Mouse (Mus musculus) neural tube, embryonic 15.5 days (tissue): ENCODE measurements around the gene Rpe. TPM values are rescaled to one million over a fixed set of nuclear protein-coding genes. Genes with fewer than 3 reads are reported as not detected.
A peak's percentile ranks its signal among the peaks of the same experiment; 100 is the strongest.
"Not testable (repeated sequence)": the region's sequence is repeated elsewhere in the genome, so short reads cannot be mapped to it uniquely, and the experiment has no call there.

Source experiments
- ATAC-seq: fragments of 200-750 bp; cut with Nextera tagmentation; 2 replicates; pipeline ENCODE4 v1.8.0; 2017; ENCODE audit warnings: mild to moderate bottlenecking, moderate TSS enrichment, moderate library complexity; ENCODE audit not compliant: low FRiP score
- H3K27ac ChIP-seq: fragments of 300-500 bp; sonication (generic); replicated peaks from 2 replicates; pipeline ENCODE4 v1.5.1; 2015; ENCODE audit warnings: mild to moderate bottlenecking, inconsistent platforms
- H3K27me3 ChIP-seq: fragments of 300-500 bp; sonication (generic); replicated peaks from 2 replicates; pipeline ENCODE4 v1.6.1; 2015; ENCODE audit warnings: inconsistent platforms
- H3K36me3 ChIP-seq: fragments of 300-500 bp; sonication (generic); 2 replicates; pipeline ENCODE4 v1.6.1; 2015; ENCODE audit warnings: inconsistent platforms
- H3K4me1 ChIP-seq: fragments of 300-500 bp; sonication (generic); 2 replicates; pipeline ENCODE4 v1.6.1; 2015; ENCODE audit warnings: inconsistent platforms
- H3K4me2 ChIP-seq: fragments of 300-500 bp; sonication (generic); 2 replicates; pipeline ENCODE4 v1.6.1; 2015; ENCODE audit warnings: inconsistent platforms, mild to moderate bottlenecking, moderate library complexity
- H3K4me3 ChIP-seq: fragments of 300-500 bp; sonication (generic); replicated peaks from 2 replicates; pipeline ENCODE4 v1.5.1; 2015; ENCODE audit warnings: mild to moderate bottlenecking, inconsistent platforms
- H3K9ac ChIP-seq: fragments of 300-500 bp; sonication (generic); replicated peaks from 2 replicates; pipeline ENCODE4 v1.6.1; 2015; ENCODE audit warnings: mild to moderate bottlenecking, inconsistent platforms
- H3K9me3 ChIP-seq: fragments of 300-500 bp; sonication (generic); replicated peaks from 2 replicates; pipeline ENCODE4 v1.6.1; 2016; ENCODE audit warnings: inconsistent platforms
- WGBS: fragments of 180-500 bp; shearing (Covaris S2); methylation state at CpG from one replicate; pipeline ENCODE4 v1.1.7; 2015; ENCODE audit warnings: mixed read lengths; 5-methylcytosine and 5-hydroxymethylcytosine counted together
- polyA plus RNA-seq: library from polyadenylated mRNA; unstranded; fragments of >200 nt; fragmentation: Nextera tagmentation; extraction: Ambion mirVana; gene quantifications from 2 replicates; pipeline ENCODE4 v1.2.1, GENCODE M21; 2015

The Rpe gene
- polyA plus RNA-seq, 1 experiment from 2014 or later = 37.7 TPM

DNA sequence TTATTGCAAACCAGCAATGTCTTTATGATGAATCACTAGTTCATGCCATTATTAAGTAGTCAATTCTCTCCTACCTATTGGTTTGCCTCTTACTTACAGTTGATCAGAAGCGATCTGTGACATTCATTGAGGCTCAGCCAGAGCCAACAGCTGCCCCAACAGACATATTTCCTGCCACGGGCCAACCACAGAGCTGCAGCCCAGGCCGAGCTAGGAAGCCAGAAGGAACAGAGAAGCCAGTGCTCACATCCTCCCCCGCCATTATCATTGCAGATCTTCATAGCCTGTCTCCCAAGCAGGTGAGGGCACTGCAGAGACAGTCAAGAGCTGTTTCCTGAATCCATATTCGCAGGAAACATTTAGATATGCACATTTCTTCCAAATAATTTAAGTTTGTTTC lies 6.4 kb upstream of the Rpe start:
- Histone ChIP-seq H3K9me3 (no peaks in the 10 kb centered on the region), H3K36me3 (no peaks in the 10 kb centered on the region), H3K27me3 (no peaks in the 10 kb centered on the region), H3K4me1 (no peaks in the 10 kb centered on the region), H3K4me3 (no peak overlapping the region), H3K9ac (no peak overlapping the region), H3K27ac (no peak overlapping the region), H3K4me2 (no peak overlapping the region)
- ATAC-seq = no peak
- WGBS = 84% methylated on average over 5 of the region's 5 CpGs

DNA sequence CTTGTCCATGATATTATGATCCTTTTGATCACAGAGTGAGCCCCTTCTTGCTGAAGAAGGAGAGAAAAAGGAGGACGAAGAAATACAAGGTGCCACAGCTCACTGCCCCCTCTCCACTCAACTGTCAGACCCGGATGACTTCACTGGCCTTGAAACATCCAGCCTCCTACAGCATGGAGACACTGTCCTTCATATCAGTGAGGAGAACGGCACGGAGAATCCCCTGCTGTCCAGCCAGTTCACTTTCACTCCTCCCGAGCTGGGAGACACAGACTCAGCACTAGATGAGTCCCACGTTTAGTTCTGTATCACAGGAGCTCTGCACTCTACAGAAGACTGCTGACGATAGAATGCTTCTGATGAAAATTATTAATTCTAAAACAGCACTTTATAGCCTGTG lies 5.3 kb upstream of the Rpe start:
- no peaks in the 10 kb centered on the region for H3K36me3 ChIP-seq
- H3K9ac ChIP-seq = no peak overlapping the region
- H3K4me3 ChIP-seq = no peak overlapping the region
- H3K9me3 ChIP-seq = no peaks in the 10 kb centered on the region
- H3K4me1 ChIP-seq = peaks cover 3% of the 10 kb centered on the region; the same call in 1 of the 2 replicates
- H3K27ac ChIP-seq = no peak overlapping the region
- ATAC-seq = no peak
- WGBS = 76% methylated on average over 7 of the region's 7 CpGs
- H3K27me3 ChIP-seq = no peaks in the 10 kb centered on the region
- no peak overlapping the region for H3K4me2 ChIP-seq

DNA sequence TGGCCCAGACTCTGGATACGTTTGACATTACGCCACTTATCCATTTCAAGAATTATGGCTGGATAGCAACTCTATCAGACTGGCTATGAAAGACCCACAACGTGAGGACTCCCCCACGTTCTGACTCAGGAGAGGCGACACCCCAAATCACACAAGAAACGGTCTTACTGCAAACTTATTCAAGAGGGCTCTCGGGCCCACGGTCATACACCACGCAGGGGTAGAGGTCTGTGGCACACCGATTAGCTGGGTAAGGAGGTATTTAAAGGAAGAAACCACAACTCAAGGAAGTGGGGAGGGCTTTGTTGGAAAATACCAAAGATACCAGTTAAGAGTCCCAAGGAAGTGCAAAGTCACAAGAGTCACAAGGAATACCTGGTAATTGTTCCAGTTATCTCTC lies 1.0 kb upstream of the Rpe start:
- not testable (repeated sequence) for H3K36me3 ChIP-seq, H3K4me3 ChIP-seq, ATAC-seq, H3K27ac ChIP-seq, H3K9ac ChIP-seq, H3K9me3 ChIP-seq, H3K4me2 ChIP-seq, H3K27me3 ChIP-seq
- peaks cover 33% of the 10 kb centered on the region for H3K4me1 ChIP-seq
- 82% methylated on average over 10 of the region's 10 CpGs for WGBS

DNA sequence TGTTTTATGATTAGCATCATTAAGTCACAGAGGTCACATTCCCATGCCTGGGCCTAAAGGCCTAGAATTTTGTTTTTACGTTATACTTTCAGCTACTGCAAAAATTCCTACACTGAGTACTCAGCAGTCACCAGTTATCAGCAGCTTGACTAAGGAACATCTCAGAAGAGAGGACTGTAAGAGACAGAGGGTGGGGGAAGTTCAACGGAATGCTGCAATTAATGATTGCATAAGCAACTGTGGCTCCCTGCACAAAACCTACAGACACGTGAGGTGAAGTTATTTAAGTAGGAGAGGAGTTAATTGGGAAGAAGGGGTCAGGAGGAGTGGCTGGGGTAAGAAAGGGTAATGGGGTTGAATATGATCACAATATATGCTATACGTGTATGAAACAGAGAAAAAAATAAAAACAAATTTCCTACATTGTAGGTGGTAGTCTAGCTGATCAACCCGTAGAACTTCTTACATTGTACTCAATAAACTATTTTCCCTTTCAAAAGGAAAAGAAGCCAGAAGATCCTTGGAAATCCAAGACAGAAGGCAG lies 410 bp upstream of the Rpe start:
- Histone ChIP-seq H3K4me3 (peak overlapping the region; percentile 94), H3K4me2 (peak overlapping the region; percentile 69), H3K27me3 (no peaks in the 10 kb centered on the region), H3K9ac (no peak overlapping the region), H3K4me1 (peaks cover 34% of the 10 kb centered on the region), H3K27ac (peak overlapping the region; percentile 87), H3K36me3 (no peaks in the 10 kb centered on the region), H3K9me3 (no peaks in the 10 kb centered on the region)
- ATAC-seq = peak; percentile 46
- WGBS = 46% methylated on average over 5 of the region's 5 CpGs

DNA sequence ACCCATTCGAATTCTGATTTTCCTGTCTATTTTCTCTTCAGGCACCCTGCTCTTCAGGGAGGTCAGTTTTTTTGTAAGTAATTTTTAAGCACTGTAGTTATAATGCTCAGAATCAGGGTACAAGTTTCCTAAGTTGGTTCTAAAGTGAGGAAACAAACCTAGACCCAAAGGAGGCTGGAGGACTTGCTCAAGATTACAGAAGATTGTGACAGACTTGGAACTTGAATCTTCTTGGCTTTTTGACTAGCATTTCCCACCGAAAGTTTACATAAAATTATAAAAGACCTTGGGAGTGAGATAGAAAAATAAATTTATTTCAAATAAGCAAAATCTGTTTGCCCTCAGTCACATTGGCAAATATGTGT lies 927 bp downstream of the Rpe start:
- H3K36me3 ChIP-seq = peaks cover under 1% of the 10 kb centered on the region; the same call in 1 of the 2 replicates
- H3K4me3 ChIP-seq = peak overlapping the region; percentile 94
- peak overlapping the region; percentile 69 for H3K4me2 ChIP-seq
- H3K4me1 ChIP-seq = peaks cover 34% of the 10 kb centered on the region
- peak overlapping the region; percentile 84 for H3K9ac ChIP-seq
- no peak for ATAC-seq
- no peaks in the 10 kb centered on the region for H3K9me3 ChIP-seq
- no peak overlapping the region; the same call in 1 of the 2 replicates for H3K27ac ChIP-seq
- WGBS = 36% methylated on average over 2 of the region's 2 CpGs
- no peaks in the 10 kb centered on the region for H3K27me3 ChIP-seq

DNA sequence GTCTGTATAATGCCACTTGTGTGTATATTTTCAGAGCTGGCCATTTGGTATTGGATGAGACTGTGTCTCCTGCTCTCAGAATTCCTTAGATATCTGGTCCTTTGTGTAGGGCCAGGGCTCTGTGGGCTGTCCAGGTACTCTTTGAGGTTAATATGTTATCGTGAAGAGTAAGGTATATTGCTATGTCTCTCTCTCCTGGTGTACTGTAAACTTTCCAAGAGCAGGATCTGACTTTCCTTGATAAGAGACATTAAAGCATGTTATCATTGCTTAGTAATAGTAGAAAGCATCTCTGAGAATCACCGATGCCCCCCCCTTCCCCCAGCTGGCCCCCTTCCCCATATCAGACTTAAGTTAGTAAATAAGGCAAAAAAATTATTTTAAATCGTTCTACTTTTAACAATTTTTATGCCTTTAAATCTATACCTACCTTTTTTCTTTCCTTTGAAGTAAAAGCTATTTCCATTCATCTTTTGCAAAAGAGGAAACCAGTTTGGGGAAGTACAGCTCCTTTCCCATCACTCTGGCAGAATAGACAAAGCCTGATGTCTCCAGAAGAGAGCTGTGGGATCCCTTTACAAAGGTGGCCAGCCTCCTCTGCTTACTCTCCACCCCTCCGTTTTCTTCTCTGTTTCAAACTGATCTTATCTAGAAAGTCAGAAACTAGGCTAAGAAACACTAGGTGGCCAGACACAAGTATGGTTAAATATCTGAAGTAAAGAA lies 2.2 kb downstream of the Rpe start:
- WGBS = 89% methylated on average over 4 of the region's 4 CpGs
- Histone ChIP-seq H3K9me3 (no peaks in the 10 kb centered on the region), H3K4me3 (no peak overlapping the region), H3K27me3 (no peaks in the 10 kb centered on the region), H3K4me1 (peaks cover 34% of the 10 kb centered on the region), H3K9ac (no peak overlapping the region), H3K27ac (no peak overlapping the region), H3K36me3 (peaks cover 5% of the 10 kb centered on the region; the same call in 1 of the 2 replicates), H3K4me2 (peak overlapping the region; percentile 69)
- no peak for ATAC-seq

DNA sequence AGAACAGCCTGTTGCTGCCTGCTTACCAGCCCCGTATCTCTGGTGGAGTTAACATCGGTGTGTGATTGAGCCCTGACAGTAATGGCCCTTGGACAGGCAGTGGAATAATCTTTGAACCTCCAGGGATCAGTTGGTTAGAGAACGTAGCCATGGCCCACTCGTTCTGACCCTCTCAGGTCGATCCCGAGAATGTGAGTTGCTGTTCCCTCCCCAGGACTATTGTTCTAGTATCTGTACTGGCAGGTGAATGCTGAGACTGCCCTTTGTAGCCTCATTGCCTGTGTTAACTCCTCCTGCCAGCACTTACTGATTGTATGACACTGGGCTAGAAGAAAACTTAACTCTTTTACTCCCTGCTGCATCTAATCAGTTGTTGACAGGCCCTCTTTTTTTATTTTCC lies 3.9 kb downstream of the Rpe start:
- no peak overlapping the region for H3K9ac ChIP-seq
- H3K27ac ChIP-seq = no peak overlapping the region
- no peaks in the 10 kb centered on the region for H3K9me3 ChIP-seq
- no peak overlapping the region for H3K4me3 ChIP-seq
- 51% methylated on average over 6 of the region's 6 CpGs for WGBS
- H3K36me3 ChIP-seq = peaks cover 5% of the 10 kb centered on the region; the same call in 1 of the 2 replicates
- 0 out of 2 replicates have a peak overlapping the region, but pooled peaks have one; percentile 15 for H3K4me2 ChIP-seq
- peaks cover 34% of the 10 kb centered on the region for H3K4me1 ChIP-seq
- no peak for ATAC-seq
- no peaks in the 10 kb centered on the region for H3K27me3 ChIP-seq

DNA sequence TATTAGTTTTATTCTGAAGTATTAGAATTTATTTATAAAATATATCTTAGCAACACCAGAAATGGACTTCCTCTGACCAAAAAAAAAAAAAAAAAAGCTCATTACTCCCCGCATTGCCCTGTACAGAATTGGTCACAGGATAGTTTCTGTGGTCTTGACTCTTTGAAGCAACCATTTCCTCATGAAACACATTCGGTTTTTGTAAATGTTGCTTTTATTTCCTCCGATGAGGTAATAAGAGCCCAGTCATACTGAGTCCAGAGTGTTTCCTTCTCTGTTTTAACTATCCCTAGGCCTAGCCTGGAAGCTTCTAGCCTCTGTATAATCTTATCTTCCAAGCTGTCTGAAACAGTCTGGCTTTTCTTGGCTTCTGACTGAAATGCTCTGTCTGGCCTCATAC lies 12.2 kb downstream of the Rpe start:
- no peaks in the 10 kb centered on the region for H3K9me3 ChIP-seq
- no peak overlapping the region for H3K4me3 ChIP-seq
- no peaks in the 10 kb centered on the region for H3K4me1 ChIP-seq
- 95% methylated on average over 3 of the region's 3 CpGs for WGBS
- no peaks in the 10 kb centered on the region for H3K27me3 ChIP-seq
- no peak overlapping the region for H3K27ac ChIP-seq
- H3K36me3 ChIP-seq = peaks cover 26% of the 10 kb centered on the region
- H3K4me2 ChIP-seq = no peak overlapping the region
- no peak for ATAC-seq
- no peak overlapping the region for H3K9ac ChIP-seq

DNA sequence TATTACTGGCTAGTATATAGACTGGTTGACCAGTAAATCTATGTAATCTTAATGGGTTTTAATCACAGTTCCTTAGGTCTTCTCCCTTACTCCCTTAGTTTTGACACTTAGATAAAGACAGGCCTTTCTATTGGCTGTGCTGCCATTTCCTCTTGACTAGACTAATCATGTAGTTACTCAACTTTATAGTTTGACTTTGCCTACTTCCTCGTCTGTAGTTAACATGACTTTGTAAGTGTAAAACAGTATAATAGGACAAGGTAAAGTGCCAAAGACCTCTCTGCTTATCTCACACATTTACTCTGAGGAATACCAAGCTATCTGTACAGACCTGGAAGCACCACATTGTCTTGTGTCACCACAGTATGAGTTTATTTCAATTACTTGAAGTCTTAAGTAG lies 29.9 kb downstream of the Rpe start:
- peaks cover 21% of the 10 kb centered on the region for H3K36me3 ChIP-seq
- ATAC-seq = no peak
- no peak overlapping the region for H3K9ac ChIP-seq
- H3K9me3 ChIP-seq = no peaks in the 10 kb centered on the region
- H3K4me3 ChIP-seq = no peak overlapping the region
- no peak overlapping the region for H3K27ac ChIP-seq
- no peak overlapping the region for H3K4me2 ChIP-seq
- H3K27me3 ChIP-seq = no peaks in the 10 kb centered on the region
- 81% methylated on average over 1 of the region's 1 CpGs for WGBS
- H3K4me1 ChIP-seq = no peaks in the 10 kb centered on the region

DNA sequence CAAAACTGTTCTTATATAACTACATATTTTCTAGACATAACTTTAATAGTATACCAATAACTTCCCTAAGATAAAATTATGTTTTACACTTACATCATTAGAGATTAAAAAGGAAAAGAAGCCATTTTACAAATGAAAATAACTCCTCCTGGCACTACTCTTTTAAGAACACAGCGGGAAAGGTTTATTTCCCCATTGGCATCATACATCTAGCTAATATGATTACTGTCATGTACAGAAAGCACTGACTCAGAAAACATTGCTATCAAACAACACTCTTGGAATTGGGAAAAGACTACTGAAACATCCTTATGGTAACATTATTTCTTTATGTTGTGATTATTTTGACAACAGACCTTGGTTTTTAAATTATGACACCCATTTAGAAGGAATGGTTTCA lies 68.1 kb downstream of the Rpe start:
- no peaks in the 10 kb centered on the region for H3K9me3 ChIP-seq
- H3K4me1 ChIP-seq = peaks cover 3% of the 10 kb centered on the region; the same call in 1 of the 2 replicates
- ATAC-seq = peak; percentile 65; the same call in 1 of the 2 replicates
- no peak overlapping the region for H3K4me2 ChIP-seq
- peaks cover 5% of the 10 kb centered on the region; the same call in 1 of the 2 replicates for H3K36me3 ChIP-seq
- H3K27me3 ChIP-seq = no peaks in the 10 kb centered on the region
- no peak overlapping the region for H3K27ac ChIP-seq
- H3K9ac ChIP-seq = no peak overlapping the region
- WGBS = 56% methylated on average over 1 of the region's 1 CpGs
- H3K4me3 ChIP-seq = no peak overlapping the region
